Mouse (Mus musculus) ES-E14 (cell line): ENCODE measurements around the gene Stat5b.

Source experiments
- HCFC1 ChIP-seq: IDR thresholded peaks from 2 replicates; pipeline ENCODE4 v1.6.1; 2012; ENCODE audit warnings: low read length, inconsistent platforms, borderline replicate concordance; ENCODE audit not compliant: insufficient read depth
- ZC3H11A ChIP-seq: IDR thresholded peaks from 2 replicates; pipeline ENCODE4 v1.6.1; 2012; ENCODE audit warnings: low read depth, mild to moderate bottlenecking, inconsistent platforms, low read length, borderline replicate concordance
- ZNF384 ChIP-seq: IDR thresholded peaks from 2 replicates; pipeline ENCODE4 v1.6.1; 2012; ENCODE audit warnings: low read depth, low read length, inconsistent platforms

DNA sequence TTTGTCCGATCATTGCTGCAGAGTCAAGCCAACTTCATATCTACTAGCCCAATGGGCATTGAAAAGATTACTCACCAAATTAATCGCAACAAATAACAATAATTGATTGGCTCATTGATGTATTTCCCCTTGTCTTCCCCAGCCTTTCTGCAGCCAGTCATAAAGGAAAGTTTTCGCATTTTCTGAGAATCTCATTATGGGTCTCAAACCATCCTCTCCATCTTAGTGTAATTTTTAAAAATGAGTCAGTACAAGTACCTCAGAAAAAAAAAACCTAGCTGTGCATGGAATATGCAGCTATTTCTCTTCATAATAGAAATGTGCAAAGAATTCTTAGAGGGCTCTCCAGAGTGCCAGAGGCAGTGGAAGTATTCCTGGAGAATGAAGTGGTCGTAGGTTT is 6.4 kb downstream of the Stat5b start:
- TF ChIP-seq HCFC1, result no peak
- TF ChIP-seq ZNF384, result no peak
- no peak for TF ChIP-seq ZC3H11A
